Mouse (Mus musculus) kidney, adult 11 months (tissue): ENCODE measurements around the gene Entpd7.

Source experiments
- DNase-seq: peaks from one replicate; pipeline ENCODE4 v3.0.0; 2022

Gene Entpd7

DNA sequence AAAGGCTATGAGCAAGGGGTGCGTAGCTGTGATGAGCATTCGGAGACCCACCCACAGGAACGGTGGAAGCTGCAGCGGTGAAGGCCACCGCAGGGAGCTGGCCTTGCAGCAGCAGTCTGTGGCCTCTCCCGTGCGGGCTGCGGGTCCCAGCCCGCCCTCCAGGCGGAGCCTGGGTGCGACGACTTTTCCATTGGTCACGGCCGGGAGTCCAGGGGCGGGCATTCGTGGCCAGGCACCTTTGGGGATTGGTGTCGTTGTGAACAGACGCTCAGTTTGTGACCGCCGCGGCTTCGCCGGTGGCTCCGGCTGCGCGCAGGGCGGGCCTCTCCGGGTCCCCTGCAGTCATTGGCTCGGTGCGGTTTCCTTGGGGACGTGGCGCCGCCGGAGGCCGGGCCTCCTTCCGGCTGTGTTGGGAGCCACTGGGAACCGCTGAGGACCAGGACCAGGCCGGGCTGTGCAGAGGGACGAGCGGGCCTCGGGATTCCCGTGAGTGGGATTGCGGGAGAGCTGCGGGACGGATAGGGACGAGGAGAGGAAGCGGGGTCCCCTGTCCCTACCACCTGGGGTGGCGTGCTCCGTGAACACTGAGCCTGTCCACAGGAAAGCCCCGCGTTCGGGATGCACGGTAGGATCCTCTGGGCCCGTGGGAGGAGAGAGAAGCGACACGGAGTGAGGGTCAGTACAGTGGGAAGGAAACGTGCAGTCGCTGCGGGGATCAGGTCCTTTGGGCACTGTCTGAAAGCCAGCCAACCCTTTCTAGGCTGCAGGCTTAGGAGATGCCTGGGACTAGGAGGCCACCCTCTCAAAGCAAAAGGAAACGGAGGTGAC, at the start of gene Entpd7:
TSS of gene Entpd7 (plus strand) at position 254 of the 828 bp plus-strand sequence.
- peak; percentile 98 for DNase-seq

GRCm38 (mm10) chr19:43641833-43642232, 47.6 kb upstream of the Entpd7 start:
- DNase-seq: no peak

- no peak for DNase-seq
These were observed 46.6 kb upstream of the Entpd7 start for GRCm38 (mm10) chr19:43642843-43643242.

GRCm38 (mm10) chr19:43645508-43645907, 44.0 kb upstream of the Entpd7 start:
- no peak for DNase-seq

- DNase-seq: no peak
These were observed 42.6 kb upstream of the Entpd7 start for GRCm38 (mm10) chr19:43646852-43647251.

GRCm38 (mm10) chr19:43647261-43647660, 42.2 kb upstream of the Entpd7 start:
- no peak for DNase-seq

DNA sequence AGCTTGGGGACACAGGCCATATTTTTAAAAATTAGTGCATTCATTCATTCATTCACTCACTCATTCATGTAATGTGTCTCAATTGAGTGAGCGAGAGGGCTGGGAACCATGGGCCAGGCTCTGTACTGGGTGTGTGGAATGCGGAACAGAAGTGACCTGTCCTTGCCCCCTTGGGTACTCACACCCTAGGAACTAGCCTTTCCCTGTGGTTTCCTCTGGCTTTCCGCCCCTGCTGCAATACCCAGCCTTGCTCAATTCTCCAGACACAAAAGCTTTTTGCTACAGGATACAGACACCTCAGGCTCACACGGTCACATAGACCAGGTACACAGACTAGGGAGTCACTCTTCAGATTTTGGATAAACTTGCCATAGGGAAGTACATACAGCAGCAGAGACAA, 41.1 kb upstream of the Entpd7 start:
- no peak for DNase-seq

- no peak for DNase-seq
These were observed 38.2 kb upstream of the Entpd7 start for GRCm38 (mm10) chr19:43651241-43651785.

- DNase-seq: no peak
These were observed 33.6 kb upstream of the Entpd7 start for GRCm38 (mm10) chr19:43655735-43656492.

- no peak for DNase-seq
These were observed 29.8 kb upstream of the Entpd7 start for GRCm38 (mm10) chr19:43659632-43660031.

DNA sequence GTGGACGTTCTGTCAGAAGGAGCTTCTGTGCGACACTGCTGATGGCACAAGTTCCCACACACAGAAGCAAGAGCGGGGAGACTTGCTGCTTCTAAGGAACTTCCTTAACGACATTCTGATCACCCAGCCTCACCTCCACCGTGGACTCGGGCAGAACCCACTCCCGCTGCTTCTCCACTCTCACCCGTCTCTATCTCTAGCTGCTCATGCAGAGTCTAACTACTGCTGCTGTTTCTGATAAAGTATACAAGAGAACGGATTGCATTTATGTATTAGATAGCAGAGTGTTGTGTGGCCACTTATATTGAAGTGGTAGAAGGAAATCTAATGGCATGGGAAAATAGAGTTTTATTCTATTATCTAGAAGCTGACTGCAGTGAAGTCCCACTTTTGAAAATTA, 28.7 kb upstream of the Entpd7 start:
- DNase-seq: no peak

- DNase-seq: peak; percentile 58
These were observed 27.1 kb upstream of the Entpd7 start for GRCm38 (mm10) chr19:43662176-43662967.

DNA sequence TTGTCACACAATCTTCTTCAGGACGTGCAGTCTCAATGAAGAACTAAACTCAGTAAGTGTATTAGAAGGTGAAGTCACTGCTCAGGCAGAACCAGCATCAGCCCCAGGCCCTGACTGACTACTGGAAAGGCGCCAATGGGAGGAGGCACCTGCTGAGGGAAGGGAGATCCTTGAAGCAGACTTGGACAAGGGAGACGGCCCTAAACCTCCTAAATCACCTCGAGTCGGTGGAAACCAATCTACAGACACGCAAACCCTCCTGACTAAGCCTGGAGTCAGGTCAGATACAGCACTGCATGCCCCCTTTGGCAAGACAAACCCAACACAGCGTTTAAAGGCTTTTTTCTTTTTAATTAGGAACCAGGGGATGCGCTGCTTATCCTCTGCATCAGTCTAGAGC, 26.0 kb upstream of the Entpd7 start:
- DNase-seq: no peak

DNA sequence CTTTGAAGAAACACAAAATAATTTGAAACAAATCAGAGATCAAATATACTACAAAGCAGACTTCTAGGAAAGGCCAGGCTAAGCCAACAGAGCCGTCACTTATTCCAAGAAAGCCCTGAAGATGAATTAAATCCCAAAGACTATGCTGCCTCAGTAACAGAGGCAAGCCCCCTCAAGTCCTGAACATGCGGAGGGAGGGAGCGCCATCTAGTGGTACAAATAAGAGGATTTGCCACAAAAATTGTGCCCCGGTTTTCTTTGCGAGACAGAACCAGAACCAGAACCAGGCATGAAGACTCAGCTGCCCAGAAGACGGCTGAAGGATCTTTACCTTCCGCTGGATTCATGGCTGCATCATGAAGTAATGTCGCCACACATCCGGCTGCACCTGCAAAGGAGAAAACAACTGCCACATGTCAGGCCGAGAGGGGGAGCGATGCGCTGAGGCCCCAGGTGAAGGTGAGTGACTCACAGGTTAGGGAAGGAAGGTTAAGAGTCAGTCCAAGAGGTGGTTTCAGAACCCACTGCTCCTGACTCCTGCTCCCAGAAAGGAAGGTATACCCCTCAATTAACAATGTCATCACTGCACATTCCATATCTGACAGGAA, 23.9 kb upstream of the Entpd7 start:
- DNase-seq: no peak

DNA sequence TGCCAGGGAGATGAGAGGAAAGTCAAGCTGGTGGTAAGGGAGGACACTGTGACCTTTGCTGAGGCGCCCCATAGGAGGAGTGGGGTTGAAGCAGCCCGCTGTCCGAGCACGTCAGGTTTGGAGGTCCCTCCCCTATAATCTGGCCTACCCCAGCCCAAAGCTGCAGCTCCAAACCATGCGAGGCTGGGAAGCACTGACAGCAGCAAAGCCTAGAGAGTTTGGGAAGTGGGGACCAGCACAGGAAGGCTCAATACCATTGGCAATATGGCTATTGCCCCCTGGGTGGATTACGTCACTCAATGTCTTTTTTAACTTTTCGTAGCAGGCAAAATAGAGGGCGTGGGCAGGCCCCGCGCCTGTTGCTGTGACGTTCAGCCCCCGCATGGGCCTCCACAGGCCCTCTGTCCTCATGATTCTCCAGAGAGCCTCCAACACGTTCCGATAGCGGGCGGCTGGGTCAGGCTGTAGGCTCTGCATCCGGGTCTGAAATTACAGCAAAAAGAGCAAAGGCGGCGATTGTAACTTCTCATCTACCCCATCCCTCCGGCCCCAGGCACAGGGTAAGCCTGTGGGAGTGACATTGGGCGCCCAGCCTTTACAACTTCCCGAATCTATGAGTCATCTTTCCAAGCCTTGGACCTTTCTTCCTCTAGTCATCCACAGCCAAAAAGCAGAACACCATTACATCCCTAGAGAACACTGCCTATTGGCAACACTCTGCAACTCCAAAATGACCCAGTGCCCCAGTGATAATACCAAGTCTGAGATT, 22.6 kb upstream of the Entpd7 start:
- DNase-seq: no peak

GRCm38 (mm10) chr19:43667430-43667809, 22.1 kb upstream of the Entpd7 start:
- DNase-seq: no peak

- no peak for DNase-seq
These were observed 20.2 kb upstream of the Entpd7 start for GRCm38 (mm10) chr19:43669136-43669759.

- no peak for DNase-seq
These were observed 18.4 kb upstream of the Entpd7 start for GRCm38 (mm10) chr19:43671054-43671453.

DNA sequence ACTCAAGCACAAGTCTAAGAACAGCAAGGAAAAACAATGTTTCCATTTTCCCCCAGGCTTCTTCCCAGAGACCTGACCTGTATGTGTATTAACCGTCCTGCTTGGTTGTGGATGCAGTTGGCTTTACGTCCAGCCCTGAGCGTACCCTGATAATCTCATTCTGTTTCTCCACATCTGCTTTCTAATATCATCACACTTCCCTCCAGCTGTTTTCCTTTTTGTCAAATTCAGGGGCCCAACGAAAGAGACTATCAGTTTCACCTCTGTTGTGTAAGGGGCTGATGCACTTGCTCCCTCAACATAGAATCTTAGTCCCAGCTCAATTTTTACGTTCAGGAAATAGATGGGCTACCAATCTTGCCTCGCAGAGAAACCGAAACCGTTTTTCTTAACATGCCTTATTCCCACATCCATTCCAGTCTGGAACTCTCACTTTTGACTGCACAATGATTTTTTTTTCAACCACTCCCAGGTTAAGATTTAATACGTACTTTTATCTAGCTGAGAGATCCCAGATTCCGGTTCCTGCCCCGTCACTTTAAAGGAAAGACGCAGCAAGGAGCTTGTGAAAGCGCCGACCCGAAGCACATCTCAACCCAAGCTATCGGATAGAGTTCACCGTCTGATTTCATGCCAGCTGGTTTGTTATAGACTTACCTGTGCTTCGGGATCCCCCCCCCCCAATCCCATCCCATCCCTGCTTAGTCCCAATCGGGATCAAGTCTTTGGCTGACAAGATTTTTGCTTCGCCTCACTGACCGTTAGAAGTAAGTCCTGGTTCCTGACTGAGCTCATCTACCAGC, 15.8 kb upstream of the Entpd7 start:
- DNase-seq: no peak

DNA sequence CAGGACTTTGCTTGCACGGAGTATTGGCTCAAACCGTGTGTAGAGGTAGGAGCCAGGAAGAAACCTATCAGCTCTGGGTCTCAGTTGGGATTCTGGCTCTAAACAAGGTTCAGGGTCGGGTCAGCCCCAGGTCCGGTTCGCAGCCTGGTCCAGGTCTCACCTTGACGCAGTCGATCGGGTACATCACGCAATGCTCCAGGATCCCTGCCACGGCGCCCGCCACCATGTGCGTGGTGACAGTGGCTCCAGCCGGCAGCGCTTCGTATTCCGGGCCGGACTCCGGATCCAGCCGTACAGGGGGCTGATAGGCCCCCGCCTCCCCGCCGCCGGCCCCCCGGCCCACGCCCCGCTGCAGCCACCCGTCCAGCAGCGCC, 15.2 kb upstream of the Entpd7 start:
- DNase-seq: no peak
